Mouse (Mus musculus): ENCODE measurements around the gene Egr2. TPM values are rescaled to one million over a fixed set of nuclear protein-coding genes. Genes with fewer than 3 reads are reported as not detected.

The Egr2 gene
- 3.6 and 5.8 TPM in 2 replicates for polyA plus RNA-seq (2012; ENCODE audit: insufficient read depth, insufficient read length, missing spikeins)

- H3K27ac ChIP-seq (ENCODE audit: insufficient read depth, low read depth, low read length) = no peak within 1 kb of the TSS
- no peaks in the 10 kb centered on the region for H3K4me1 ChIP-seq (ENCODE audit: control insufficient read depth, insufficient read depth, low read length)
- peak within 1 kb of the TSS; percentile 61 for H3K4me3 ChIP-seq (ENCODE audit: insufficient read depth, low read length)
- TF ChIP-seq CTCF (IDR thresholded peaks at IDR 0.05; ENCODE audit: low read depth, low read length) (no peak), POLR2A (IDR thresholded peaks at IDR 0.05; ENCODE audit: borderline replicate concordance, low read depth, low read length) (no peak)
These were observed at the start of gene Egr2 for GRCm38 (mm10) chr10:67535256-67535655. Gene Egr2, plus strand, starts transcription at chr10:67535475.

GRCm38 (mm10) chr10:67487496-67487895 is 47.8 kb upstream of the Egr2 start:
- TF ChIP-seq POLR2A (IDR thresholded peaks at IDR 0.05; ENCODE audit: borderline replicate concordance, low read depth, low read length) (no peak), CTCF (IDR thresholded peaks at IDR 0.05; ENCODE audit: low read depth, low read length) (no peak)
- no peak overlapping the region for H3K27ac ChIP-seq (ENCODE audit: insufficient read depth, low read depth, low read length)
- peaks cover 52% of the 10 kb centered on the region for H3K4me1 ChIP-seq (ENCODE audit: control insufficient read depth, insufficient read depth, low read length)
- no peak overlapping the region for H3K4me3 ChIP-seq (ENCODE audit: insufficient read depth, low read length)

- peaks cover 40% of the 10 kb centered on the region for H3K4me1 ChIP-seq (ENCODE audit: control insufficient read depth, insufficient read depth, low read length)
- TF ChIP-seq CTCF (IDR thresholded peaks at IDR 0.05; ENCODE audit: low read depth, low read length) = no peak
- TF ChIP-seq POLR2A (IDR thresholded peaks at IDR 0.05; ENCODE audit: borderline replicate concordance, low read depth, low read length) = no peak
- H3K4me3 ChIP-seq (ENCODE audit: insufficient read depth, low read length) = no peak overlapping the region
- H3K27ac ChIP-seq (ENCODE audit: insufficient read depth, low read depth, low read length) = no peak overlapping the region
These were observed 45.4 kb upstream of the Egr2 start for GRCm38 (mm10) chr10:67489836-67490235.

- H3K27ac ChIP-seq (ENCODE audit: insufficient read depth, low read depth, low read length) = no peak overlapping the region
- no peak for TF ChIP-seq CTCF (IDR thresholded peaks at IDR 0.05; ENCODE audit: low read depth, low read length)
- no peak for TF ChIP-seq POLR2A (IDR thresholded peaks at IDR 0.05; ENCODE audit: borderline replicate concordance, low read depth, low read length)
- no peak overlapping the region for H3K4me3 ChIP-seq (ENCODE audit: insufficient read depth, low read length)
- peaks cover 40% of the 10 kb centered on the region for H3K4me1 ChIP-seq (ENCODE audit: control insufficient read depth, insufficient read depth, low read length)
These were observed 44.6 kb upstream of the Egr2 start for GRCm38 (mm10) chr10:67490632-67491031.

GRCm38 (mm10) chr10:67492161-67492571 is 43.1 kb upstream of the Egr2 start:
- TF ChIP-seq CTCF (IDR thresholded peaks at IDR 0.05; ENCODE audit: low read depth, low read length) = no peak
- no peak for TF ChIP-seq POLR2A (IDR thresholded peaks at IDR 0.05; ENCODE audit: borderline replicate concordance, low read depth, low read length)
- Histone ChIP-seq H3K4me1 (ENCODE audit: control insufficient read depth, insufficient read depth, low read length) (peaks cover 40% of the 10 kb centered on the region), H3K27ac (ENCODE audit: insufficient read depth, low read depth, low read length) (no peak overlapping the region), H3K4me3 (ENCODE audit: insufficient read depth, low read length) (no peak overlapping the region)

- TF ChIP-seq POLR2A (IDR thresholded peaks at IDR 0.05; ENCODE audit: borderline replicate concordance, low read depth, low read length) (no peak), CTCF (IDR thresholded peaks at IDR 0.05; ENCODE audit: low read depth, low read length) (no peak)
- Histone ChIP-seq H3K27ac (ENCODE audit: insufficient read depth, low read depth, low read length) (no peak overlapping the region), H3K4me1 (ENCODE audit: control insufficient read depth, insufficient read depth, low read length) (peaks cover 30% of the 10 kb centered on the region), H3K4me3 (ENCODE audit: insufficient read depth, low read length) (no peak overlapping the region)
These were observed 41.7 kb upstream of the Egr2 start for GRCm38 (mm10) chr10:67493556-67493955.

- TF ChIP-seq CTCF (IDR thresholded peaks at IDR 0.05; ENCODE audit: low read depth, low read length) (no peak), POLR2A (IDR thresholded peaks at IDR 0.05; ENCODE audit: borderline replicate concordance, low read depth, low read length) (no peak)
- Histone ChIP-seq H3K4me1 (ENCODE audit: control insufficient read depth, insufficient read depth, low read length) (peaks cover 7% of the 10 kb centered on the region; the same call in 1 of the 2 replicates), H3K4me3 (ENCODE audit: insufficient read depth, low read length) (no peak overlapping the region), H3K27ac (ENCODE audit: insufficient read depth, low read depth, low read length) (no peak overlapping the region)
These were observed 38.0 kb upstream of the Egr2 start for GRCm38 (mm10) chr10:67497144-67497892.

- H3K4me3 ChIP-seq (ENCODE audit: insufficient read depth, low read length) = no peak overlapping the region
These were observed 37.3 kb upstream of the Egr2 start for GRCm38 (mm10) chr10:67497951-67498350.

GRCm38 (mm10) chr10:67503320-67503995 is 31.8 kb upstream of the Egr2 start:
- Histone ChIP-seq H3K4me3 (ENCODE audit: insufficient read depth, low read length) (no peak overlapping the region), H3K4me1 (ENCODE audit: control insufficient read depth, insufficient read depth, low read length) (peaks cover 15% of the 10 kb centered on the region), H3K27ac (ENCODE audit: insufficient read depth, low read depth, low read length) (no peak overlapping the region)
- TF ChIP-seq CTCF (IDR thresholded peaks at IDR 0.05; ENCODE audit: low read depth, low read length) = no peak
- no peak for TF ChIP-seq POLR2A (IDR thresholded peaks at IDR 0.05; ENCODE audit: borderline replicate concordance, low read depth, low read length)

More at GRCm38 (mm10) chr10:67497951-67498350, 37.3 kb upstream of the Egr2 start:
- TF ChIP-seq POLR2A (IDR thresholded peaks at IDR 0.05; ENCODE audit: borderline replicate concordance, low read depth, low read length) (no peak), CTCF (IDR thresholded peaks at IDR 0.05; ENCODE audit: low read depth, low read length) (no peak)
- Histone ChIP-seq H3K27ac (ENCODE audit: insufficient read depth, low read depth, low read length) (no peak overlapping the region), H3K4me1 (ENCODE audit: control insufficient read depth, insufficient read depth, low read length) (peaks cover 2% of the 10 kb centered on the region; the same call in 1 of the 2 replicates)

- no peak overlapping the region for H3K4me3 ChIP-seq (ENCODE audit: insufficient read depth, low read length)
- no peak overlapping the region for H3K27ac ChIP-seq (ENCODE audit: insufficient read depth, low read depth, low read length)
- no peak for TF ChIP-seq POLR2A (IDR thresholded peaks at IDR 0.05; ENCODE audit: borderline replicate concordance, low read depth, low read length)
- no peak for TF ChIP-seq CTCF (IDR thresholded peaks at IDR 0.05; ENCODE audit: low read depth, low read length)
- peaks cover 15% of the 10 kb centered on the region for H3K4me1 ChIP-seq (ENCODE audit: control insufficient read depth, insufficient read depth, low read length)
These were observed 31.2 kb upstream of the Egr2 start for GRCm38 (mm10) chr10:67504046-67504445.
